Mouse (Mus musculus): ENCODE results near the gene Il17c.

DNA sequence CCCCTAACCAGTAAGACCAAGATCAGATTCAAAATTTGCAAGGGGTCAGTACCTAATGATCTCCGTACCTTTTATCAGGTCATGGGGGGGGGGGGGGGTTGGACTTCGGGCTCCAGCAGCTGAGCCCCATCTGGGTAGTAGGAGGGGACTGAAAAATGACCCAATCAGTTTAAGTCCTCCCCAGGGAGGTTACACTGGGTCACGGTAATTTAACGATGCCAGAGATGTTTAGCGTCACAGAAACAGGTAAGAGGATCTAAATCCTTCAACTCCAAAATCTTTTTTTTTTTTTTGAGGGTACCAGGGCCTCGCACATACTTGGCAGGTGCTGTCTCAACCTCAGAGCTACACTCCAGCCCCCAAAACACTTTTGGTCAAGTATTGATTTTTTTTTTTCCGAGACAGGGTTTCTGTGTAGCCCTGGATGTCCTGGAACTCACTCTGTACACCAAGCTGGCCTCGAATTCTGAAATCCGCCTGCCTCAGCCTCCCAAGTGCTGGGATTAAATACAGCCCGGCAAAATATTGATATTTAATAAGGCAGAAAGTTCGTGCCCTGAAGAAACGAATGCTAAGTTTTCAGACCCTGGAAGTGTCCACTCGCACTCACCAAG, 46.0 kb upstream of the Il17c start:
- no peak for TF ChIP-seq CTCF (IDR thresholded peaks at IDR 0.05; ENCODE audit: borderline replicate concordance, insufficient read depth, low read length)
- no peak for TF ChIP-seq POLR2A (IDR thresholded peaks at IDR 0.05; ENCODE audit: low read depth, low read length)

Data from embryonic fibroblast, embryonic 13.5 days (primary cell).